Mouse (Mus musculus) spleen, adult 2 months (tissue): ENCODE measurements around the gene Vamp9.

ENCODE experiments used
- CTCF ChIP-seq: fragments of 200-500 bp; IDR thresholded peaks from 2 replicates; pipeline ENCODE4 v1.5.1; 2011; ENCODE audit warnings: mild to moderate bottlenecking, inconsistent platforms; ENCODE audit not compliant: insufficient read depth, insufficient read length, insufficient replicate concordance; ENCODE audit errors: extremely low read depth
- POLR2A ChIP-seq: fragments of 200-500 bp; IDR thresholded peaks from 2 replicates; pipeline ENCODE4 v1.6.1; 2011; ENCODE audit warnings: low read depth, low read length, inconsistent platforms

GRCm38 (mm10) chr5:99891516-99892441, 14.3 kb upstream of the Vamp9 start:
- TF ChIP-seq CTCF, result no peak
- TF ChIP-seq POLR2A, result no peak
